Mouse (Mus musculus): ENCODE results near the gene Ppp1r14b. TPM values are rescaled to one million over a fixed set of nuclear protein-coding genes. Genes with fewer than 3 reads are reported as not detected.

The Ppp1r14b gene
- total RNA-seq, 2 experiments from 2014 or later = 0.91 to 59.1 TPM

GRCm38 (mm10) chr19:6942249-6942691 is 32.5 kb upstream of the Ppp1r14b start, which contains the start of gene Gpr137:
Gpr137 (minus strand) TSS chr19:6942480.
- peak; percentile 89 for ATAC-seq (replicated peaks; ENCODE audit: low FRiP score, poor library complexity, severe bottlenecking)

- peak; percentile 1; the same call in 1 of the 2 replicates for ATAC-seq (replicated peaks; ENCODE audit: low FRiP score, poor library complexity, severe bottlenecking)
Measured at GRCm38 (mm10) chr19:6942764-6943163, 32.0 kb upstream of the Ppp1r14b start.

DNA sequence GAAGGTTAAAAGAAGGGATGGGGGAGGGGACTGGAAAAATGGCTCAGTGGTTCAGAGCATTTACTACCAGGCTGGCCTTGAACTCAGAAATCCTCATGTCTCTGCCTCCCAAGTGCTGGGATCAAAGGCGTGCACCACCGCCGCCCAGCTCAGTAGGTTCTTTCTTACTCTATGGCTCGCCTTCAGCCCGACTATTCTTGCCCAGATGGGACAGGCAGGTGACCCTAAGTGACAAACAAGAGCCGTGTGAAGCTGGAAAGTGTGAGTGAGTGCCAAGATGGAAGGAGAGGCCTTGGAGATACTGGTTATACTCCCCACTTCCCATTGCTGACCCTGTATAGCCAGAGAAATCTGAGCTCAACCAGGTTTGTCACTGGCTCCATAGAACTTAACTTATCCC is 31.1 kb upstream of the Ppp1r14b start:
- no peak for ATAC-seq (replicated peaks; ENCODE audit: low FRiP score, poor library complexity, severe bottlenecking)

DNA sequence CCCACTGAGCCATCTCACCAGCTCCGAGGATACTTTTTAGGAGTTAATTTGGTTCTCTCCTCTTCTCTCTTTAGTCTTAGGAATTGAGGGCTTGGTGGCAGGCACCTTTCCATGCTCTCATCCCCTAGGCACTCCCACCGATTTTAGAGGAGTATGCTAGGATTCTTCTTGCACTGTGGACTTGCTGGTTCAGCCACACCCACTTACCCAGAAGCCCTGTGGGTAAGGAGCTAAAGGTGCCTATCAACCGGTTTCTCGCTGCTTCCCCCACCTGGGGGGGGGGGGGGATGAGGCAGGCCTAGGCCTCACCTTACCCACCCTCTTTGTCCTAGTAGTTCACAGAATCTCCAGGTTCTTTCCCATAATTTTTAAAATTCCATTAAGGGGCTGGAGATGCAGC is 27.0 kb upstream of the Ppp1r14b start:
- no peak for ATAC-seq (replicated peaks; ENCODE audit: low FRiP score, poor library complexity, severe bottlenecking)

DNA sequence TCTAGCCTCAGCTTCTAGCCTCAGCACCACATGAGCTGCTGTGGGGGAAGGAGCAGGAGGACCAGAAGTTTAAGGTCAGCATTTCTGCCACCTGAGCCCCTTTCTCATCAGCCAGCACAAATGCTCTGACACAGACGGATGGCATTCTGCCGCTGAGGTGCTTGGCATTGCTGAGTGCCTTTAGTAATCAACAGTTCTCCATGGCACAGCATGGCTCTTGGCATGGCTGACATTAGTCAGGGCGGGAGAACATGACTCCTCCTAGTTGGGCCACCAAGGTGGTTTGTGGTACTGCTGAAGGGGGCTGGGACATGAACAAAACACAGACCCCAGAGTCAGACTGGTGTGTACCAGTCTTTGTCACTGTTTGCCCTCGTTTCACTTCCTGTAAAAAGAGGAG is 26.6 kb upstream of the Ppp1r14b start:
- no peak for ATAC-seq (replicated peaks; ENCODE audit: low FRiP score, poor library complexity, severe bottlenecking)

GRCm38 (mm10) chr19:6949532-6949931 is 25.2 kb upstream of the Ppp1r14b start:
- no peak for ATAC-seq (replicated peaks; ENCODE audit: low FRiP score, poor library complexity, severe bottlenecking)

- ATAC-seq (replicated peaks; ENCODE audit: low FRiP score, poor library complexity, severe bottlenecking) = no peak
Measured at GRCm38 (mm10) chr19:6949951-6950350, 24.8 kb upstream of the Ppp1r14b start.

DNA sequence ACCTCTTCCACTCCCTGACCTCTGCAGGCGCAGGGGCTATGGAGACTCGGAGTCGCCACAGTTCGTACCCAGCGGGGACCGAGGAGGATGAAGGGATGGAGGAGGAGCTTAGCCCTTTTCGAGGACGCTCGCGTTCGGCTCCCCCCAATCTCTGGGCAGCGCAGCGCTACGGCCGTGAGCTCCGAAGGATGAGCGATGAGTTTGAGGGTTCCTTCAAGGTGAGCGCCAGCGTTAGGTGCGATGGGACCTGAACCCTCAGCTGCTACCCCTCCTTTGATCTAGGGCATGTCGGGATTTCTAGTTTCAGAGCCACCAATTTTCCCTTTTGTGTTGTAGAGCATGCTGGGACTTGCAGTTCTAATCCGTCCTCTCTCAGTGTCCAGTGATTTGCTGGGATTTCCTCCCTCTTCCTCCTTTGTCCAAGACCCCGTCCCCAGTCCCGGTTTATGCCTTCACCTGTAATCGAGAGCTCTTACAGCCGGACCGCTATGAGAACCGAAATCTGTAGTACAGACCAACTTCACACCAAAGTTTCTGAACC is 24.1 kb upstream of the Ppp1r14b start:
- ATAC-seq (replicated peaks; ENCODE audit: low FRiP score, poor library complexity, severe bottlenecking) = no peak

GRCm38 (mm10) chr19:6951381-6951968 is 23.3 kb upstream of the Ppp1r14b start:
- ATAC-seq (replicated peaks; ENCODE audit: low FRiP score, poor library complexity, severe bottlenecking) = peak; percentile 86

- ATAC-seq (replicated peaks; ENCODE audit: low FRiP score, poor library complexity, severe bottlenecking) = peak; percentile 31; the same call in 1 of the 2 replicates
Measured at GRCm38 (mm10) chr19:6951994-6952711, 22.6 kb upstream of the Ppp1r14b start.

DNA sequence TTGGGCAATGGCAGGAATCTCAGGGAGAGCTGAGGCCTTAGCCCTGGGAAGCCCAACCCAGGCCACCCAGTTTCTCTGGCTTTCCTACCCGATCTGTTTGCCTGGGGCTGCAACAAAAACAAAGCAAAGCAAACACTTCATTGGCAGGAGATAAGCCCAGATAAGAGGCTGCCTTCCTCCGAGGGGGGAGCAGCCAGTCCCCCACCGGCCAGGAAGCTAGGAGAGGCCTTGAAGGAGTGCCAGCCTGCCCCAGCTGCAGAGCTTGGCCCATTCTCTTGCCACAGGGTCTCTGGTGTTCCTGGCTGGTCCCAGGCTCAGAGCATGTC is 22.1 kb upstream of the Ppp1r14b start:
- no peak for ATAC-seq (replicated peaks; ENCODE audit: low FRiP score, poor library complexity, severe bottlenecking)

DNA sequence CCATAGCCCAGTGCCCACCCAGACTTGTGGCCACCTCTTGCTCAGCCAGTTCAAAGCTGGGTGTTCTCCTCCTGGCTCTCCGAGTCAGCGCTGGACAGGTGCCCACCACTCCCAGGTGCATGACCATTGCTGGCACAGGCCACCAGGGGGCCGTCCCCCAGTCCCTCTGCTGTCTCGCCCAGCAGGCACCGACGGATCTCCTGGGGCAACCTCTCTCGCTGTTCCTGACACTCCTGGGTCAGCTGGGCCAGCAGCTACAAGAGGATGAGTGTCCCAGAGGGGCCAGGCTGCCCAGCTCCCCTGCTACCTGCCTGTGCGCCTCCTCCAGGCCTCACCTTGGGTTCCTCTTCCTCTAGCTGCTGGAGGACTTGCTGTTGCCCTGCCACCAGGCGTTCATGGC is 20.7 kb upstream of the Ppp1r14b start:
- ATAC-seq (replicated peaks; ENCODE audit: low FRiP score, poor library complexity, severe bottlenecking) = no peak

DNA sequence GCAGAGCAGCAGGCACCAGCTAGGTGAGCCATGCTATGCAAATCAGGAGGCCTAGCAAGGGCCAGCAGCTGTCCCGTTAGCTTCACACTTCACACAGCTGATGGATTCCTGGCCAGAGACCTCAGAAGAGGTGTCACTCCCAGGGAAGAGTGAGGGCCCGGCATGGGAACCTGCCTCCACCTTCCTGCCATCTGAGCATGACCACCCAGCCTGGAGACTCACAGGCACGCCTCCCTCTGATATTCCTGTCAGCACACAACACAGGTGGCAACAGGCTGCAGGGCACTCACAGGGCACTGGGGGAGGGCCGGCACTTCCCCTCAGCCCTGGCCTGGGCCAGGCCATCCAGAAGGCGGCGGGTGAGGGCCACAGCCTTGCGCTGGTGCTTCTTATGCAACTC is 19.3 kb upstream of the Ppp1r14b start:
- ATAC-seq (replicated peaks; ENCODE audit: low FRiP score, poor library complexity, severe bottlenecking) = no peak

GRCm38 (mm10) chr19:6956461-6956860 is 18.3 kb upstream of the Ppp1r14b start:
- ATAC-seq (replicated peaks; ENCODE audit: low FRiP score, poor library complexity, severe bottlenecking) = no peak

DNA sequence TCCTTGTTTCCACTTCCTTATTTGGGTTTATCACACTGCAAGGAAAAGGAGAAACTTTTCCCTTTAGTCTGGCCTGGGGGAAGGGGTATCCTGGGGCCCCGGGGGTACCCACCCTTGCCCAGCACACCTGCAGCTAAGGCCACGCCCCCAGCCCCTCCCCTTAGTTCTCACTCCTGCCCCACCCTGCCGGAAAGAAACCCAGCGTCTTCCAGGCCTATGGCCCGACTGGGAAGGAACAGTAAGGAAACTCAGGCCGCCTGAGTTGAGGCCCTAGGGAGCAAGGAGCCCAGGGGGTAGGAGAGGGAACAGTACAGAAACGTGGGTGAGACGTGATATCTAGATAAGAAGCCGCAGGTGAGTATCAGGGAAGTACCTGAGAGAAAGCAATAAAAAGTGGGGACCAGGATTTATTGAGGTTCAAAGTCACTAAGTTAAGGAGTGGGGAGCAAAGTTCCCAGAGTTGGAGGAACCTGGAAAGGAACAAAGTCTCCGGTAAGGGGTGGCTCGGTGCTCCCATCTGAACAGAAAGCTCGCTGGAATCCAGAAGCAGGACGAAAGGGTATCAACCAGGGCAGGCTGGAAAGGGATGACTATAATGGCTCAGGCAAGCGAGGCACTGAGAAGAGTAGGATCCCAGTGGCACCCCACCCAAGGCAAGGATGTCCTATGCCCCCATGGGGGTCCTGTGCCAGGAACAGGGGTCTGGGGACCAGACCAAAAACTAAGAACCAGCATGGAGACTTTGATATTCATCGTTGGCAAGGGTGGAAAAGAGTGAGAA is 6.1 kb upstream of the Ppp1r14b start:
- ATAC-seq (replicated peaks; ENCODE audit: low FRiP score, poor library complexity, severe bottlenecking) = no peak

- ATAC-seq (replicated peaks; ENCODE audit: low FRiP score, poor library complexity, severe bottlenecking) = no peak
Measured at GRCm38 (mm10) chr19:6969291-6969664, 5.5 kb upstream of the Ppp1r14b start.

GRCm38 (mm10) chr19:6969665-6970381 is 4.9 kb upstream of the Ppp1r14b start:
- peak; percentile 61 for ATAC-seq (replicated peaks; ENCODE audit: low FRiP score, poor library complexity, severe bottlenecking)

- no peak for ATAC-seq (replicated peaks; ENCODE audit: low FRiP score, poor library complexity, severe bottlenecking)
Measured at GRCm38 (mm10) chr19:6970460-6971085, 4.2 kb upstream of the Ppp1r14b start.

GRCm38 (mm10) chr19:6971644-6972043 is 3.1 kb upstream of the Ppp1r14b start:
- ATAC-seq (replicated peaks; ENCODE audit: low FRiP score, poor library complexity, severe bottlenecking) = no peak

All from erythroid progenitor cell, adult 5-6 weeks (primary cell).